Mouse (Mus musculus): ENCODE data around the gene Wdr73. TPM values are rescaled to one million over a fixed set of nuclear protein-coding genes. Genes with fewer than 3 reads are reported as not detected.

The Wdr73 gene
- polyA plus RNA-seq, 1 experiment from 2014 or later = 16.8 TPM

GRCm38 (mm10) chr7:80865521-80865920 is 35.5 kb downstream of the Wdr73 start:
- ATAC-seq (ENCODE audit: low FRiP score, low TSS enrichment) (no peak), DNase-seq (ENCODE audit: low spot score) (no peak)
- H3K27me3 ChIP-seq (ENCODE audit: control insufficient read depth, insufficient read depth, low read length) = no peaks in the 10 kb centered on the region
- WGBS = 76% methylated on average over 7 of the region's 7 CpGs
- H3K4me1 ChIP-seq (replicated peaks; ENCODE audit: control insufficient read depth, insufficient read depth) = no peaks in the 10 kb centered on the region; the same call in 1 of the 2 replicates
- H3K4me3 ChIP-seq (ENCODE audit: low read depth, low read length) = no peak overlapping the region
- no peaks in the 10 kb centered on the region; the same call in 1 of the 2 replicates for H3K36me3 ChIP-seq (ENCODE audit: control insufficient read depth, insufficient read depth, low read length)
- H3K4me2 ChIP-seq (replicated peaks; ENCODE audit: low read depth) = no peak overlapping the region
- TF ChIP-seq CTCF (IDR thresholded peaks at IDR 0.05; ENCODE audit: low read depth) = no peak
- no peak for TF ChIP-seq EP300 (optimal IDR thresholded peaks at IDR 0.05)
- H3K9ac ChIP-seq (ENCODE audit: low read length) = no peak overlapping the region
- peak overlapping the region; percentile 41 for H3K27ac ChIP-seq (replicated peaks)
- no peaks in the 10 kb centered on the region for H3K9me3 ChIP-seq (ENCODE audit: control insufficient read depth, low read length)

GRCm38 (mm10) chr7:80864831-80865230 is 36.2 kb downstream of the Wdr73 start:
- Histone ChIP-seq H3K4me1 (replicated peaks; ENCODE audit: control insufficient read depth, insufficient read depth) (no peaks in the 10 kb centered on the region; the same call in 1 of the 2 replicates), H3K27ac (replicated peaks) (peak overlapping the region; percentile 41), H3K36me3 (ENCODE audit: control insufficient read depth, insufficient read depth, low read length) (no peaks in the 10 kb centered on the region; the same call in 1 of the 2 replicates), H3K9me3 (ENCODE audit: control insufficient read depth, low read length) (no peaks in the 10 kb centered on the region), H3K4me3 (ENCODE audit: low read depth, low read length) (no peak overlapping the region), H3K4me2 (replicated peaks; ENCODE audit: low read depth) (no peak overlapping the region), H3K9ac (ENCODE audit: low read length) (no peak overlapping the region), H3K27me3 (ENCODE audit: control insufficient read depth, insufficient read depth, low read length) (no peaks in the 10 kb centered on the region)
- no peak for ATAC-seq (ENCODE audit: low FRiP score, low TSS enrichment)
- no peak for TF ChIP-seq CTCF (IDR thresholded peaks at IDR 0.05; ENCODE audit: low read depth)
- TF ChIP-seq EP300 (optimal IDR thresholded peaks at IDR 0.05) = no peak
- DNase-seq (ENCODE audit: low spot score) = no peak
- 70% methylated on average over 8 of the region's 8 CpGs for WGBS

GRCm38 (mm10) chr7:80864151-80864550 is 36.9 kb downstream of the Wdr73 start:
- 68% methylated on average over 1 of the region's 1 CpGs for WGBS
- DNase-seq (ENCODE audit: low spot score) (no peak), ATAC-seq (ENCODE audit: low FRiP score, low TSS enrichment) (no peak)
- no peak overlapping the region for H3K4me3 ChIP-seq (ENCODE audit: low read depth, low read length)
- no peaks in the 10 kb centered on the region; the same call in 1 of the 2 replicates for H3K36me3 ChIP-seq (ENCODE audit: control insufficient read depth, insufficient read depth, low read length)
- H3K9ac ChIP-seq (ENCODE audit: low read length) = no peak overlapping the region
- no peak overlapping the region for H3K27ac ChIP-seq (replicated peaks)
- no peaks in the 10 kb centered on the region for H3K9me3 ChIP-seq (ENCODE audit: control insufficient read depth, low read length)
- H3K27me3 ChIP-seq (ENCODE audit: control insufficient read depth, insufficient read depth, low read length) = no peaks in the 10 kb centered on the region
- TF ChIP-seq EP300 (optimal IDR thresholded peaks at IDR 0.05) = no peak
- no peaks in the 10 kb centered on the region; the same call in 1 of the 2 replicates for H3K4me1 ChIP-seq (replicated peaks; ENCODE audit: control insufficient read depth, insufficient read depth)
- H3K4me2 ChIP-seq (replicated peaks; ENCODE audit: low read depth) = no peak overlapping the region

- Histone ChIP-seq H3K9ac (ENCODE audit: low read length) (no peak overlapping the region; the same call in 1 of the 2 replicates), H3K27ac (replicated peaks) (no peak overlapping the region), H3K4me2 (replicated peaks; ENCODE audit: low read depth) (no peak overlapping the region), H3K9me3 (ENCODE audit: control insufficient read depth, low read length) (no peaks in the 10 kb centered on the region), H3K36me3 (ENCODE audit: control insufficient read depth, insufficient read depth, low read length) (no peaks in the 10 kb centered on the region; the same call in 1 of the 2 replicates), H3K4me3 (ENCODE audit: low read depth, low read length) (no peak overlapping the region), H3K27me3 (ENCODE audit: control insufficient read depth, insufficient read depth, low read length) (no peaks in the 10 kb centered on the region), H3K4me1 (replicated peaks; ENCODE audit: control insufficient read depth, insufficient read depth) (no peaks in the 10 kb centered on the region; the same call in 1 of the 2 replicates)
- TF ChIP-seq CTCF (IDR thresholded peaks at IDR 0.05; ENCODE audit: low read depth) (no peak), EP300 (optimal IDR thresholded peaks at IDR 0.05) (no peak)
- ATAC-seq (ENCODE audit: low FRiP score, low TSS enrichment) (no peak), DNase-seq (ENCODE audit: low spot score) (no peak)
- WGBS = 81% methylated on average over 5 of the region's 5 CpGs
Observed at GRCm38 (mm10) chr7:80863520-80863919, 37.5 kb downstream of the Wdr73 start.

- H3K9me3 ChIP-seq (ENCODE audit: control insufficient read depth, low read length) = no peaks in the 10 kb centered on the region
- 90% methylated on average over 2 of the region's 2 CpGs for WGBS
- ATAC-seq (ENCODE audit: low FRiP score, low TSS enrichment) (no peak), DNase-seq (ENCODE audit: low spot score) (no peak)
- H3K36me3 ChIP-seq (ENCODE audit: control insufficient read depth, insufficient read depth, low read length) = no peaks in the 10 kb centered on the region; the same call in 1 of the 2 replicates
- TF ChIP-seq CTCF (IDR thresholded peaks at IDR 0.05; ENCODE audit: low read depth) = no peak
- no peaks in the 10 kb centered on the region; the same call in 1 of the 2 replicates for H3K4me1 ChIP-seq (replicated peaks; ENCODE audit: control insufficient read depth, insufficient read depth)
- H3K4me2 ChIP-seq (replicated peaks; ENCODE audit: low read depth) = no peak overlapping the region
- H3K4me3 ChIP-seq (ENCODE audit: low read depth, low read length) = no peak overlapping the region
- no peaks in the 10 kb centered on the region for H3K27me3 ChIP-seq (ENCODE audit: control insufficient read depth, insufficient read depth, low read length)
- no peak overlapping the region for H3K27ac ChIP-seq (replicated peaks)
- H3K9ac ChIP-seq (ENCODE audit: low read length) = no peak overlapping the region
Observed at GRCm38 (mm10) chr7:80862475-80862874, 38.6 kb downstream of the Wdr73 start.

- peak; percentile 96 for ATAC-seq (ENCODE audit: low FRiP score, low TSS enrichment)
- TF ChIP-seq CTCF (IDR thresholded peaks at IDR 0.05; ENCODE audit: low read depth) (no peak), EP300 (optimal IDR thresholded peaks at IDR 0.05) (no peak)
- peak within 1 kb of the TSS; percentile 69 for H3K27ac ChIP-seq (replicated peaks)
- H3K4me1 ChIP-seq (replicated peaks; ENCODE audit: control insufficient read depth, insufficient read depth) = no peaks in the 10 kb centered on the region; the same call in 1 of the 2 replicates
- H3K36me3 ChIP-seq (ENCODE audit: control insufficient read depth, insufficient read depth, low read length) = no peaks in the 10 kb centered on the region
- peak within 1 kb of the TSS; percentile 81 for H3K9ac ChIP-seq (ENCODE audit: low read length)
- DNase-seq (ENCODE audit: low spot score) = peak; percentile 93
- H3K4me3 ChIP-seq (ENCODE audit: low read depth, low read length) = peak within 1 kb of the TSS; percentile 84
- H3K9me3 ChIP-seq (ENCODE audit: control insufficient read depth, low read length) = no peaks in the 10 kb centered on the region
- H3K4me2 ChIP-seq (replicated peaks; ENCODE audit: low read depth) = peak within 1 kb of the TSS; percentile 84
- under 1% methylated on average over 40 of the region's 40 CpGs for WGBS
- no peaks in the 10 kb centered on the region for H3K27me3 ChIP-seq (ENCODE audit: control insufficient read depth, insufficient read depth, low read length)
Observed at GRCm38 (mm10) chr7:80860729-80861274, 40.3 kb downstream of the Wdr73 start, which contains the start of gene Zscan2. Zscan2 (plus strand) TSS chr7:80860920.

All from stomach, postnatal 0 days (tissue).